In the genomic region with DNA sequence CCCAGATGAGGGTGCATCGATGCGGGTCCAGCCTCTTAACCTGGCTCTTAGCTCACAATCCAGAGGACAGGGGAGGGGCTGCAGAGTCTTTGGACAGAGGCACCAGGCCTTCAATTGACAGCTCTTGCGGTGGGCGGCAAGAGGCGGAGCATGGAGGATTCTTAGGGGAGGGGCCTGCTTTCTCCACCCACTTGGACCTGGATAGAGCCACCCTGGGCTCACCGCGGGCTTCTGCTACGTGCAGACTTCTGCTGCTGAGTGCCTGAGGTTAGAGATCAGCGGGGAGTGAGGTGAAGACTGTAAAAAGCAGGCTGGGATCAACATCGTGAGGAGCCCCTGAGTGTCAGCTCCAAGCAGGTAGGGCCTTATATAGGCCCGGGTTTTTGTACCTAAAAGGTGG, we compare ENCODE assay signal across 15 mouse cellular contexts. TPM values are rescaled to one million over a fixed set of nuclear protein-coding genes. Genes with fewer than 3 reads are reported as not detected.
DNase-seq lines count a peak whose midpoint lies in the region; ATAC-seq and TF ChIP-seq lines count a peak whose summit lies in the region.
"Had no signal": no experiment of that assay in that cellular context is flagged by ENCODE, and none has a peak within 500 bp of the region (broad histone marks: within the 10 kb centered on the region; RNA-seq: fewer than 3 reads in every experiment).

TSS of gene Tmem269 (minus strand) at position 49 of the 400 bp plus-strand sequence.

- TF ChIP-seq CTCF in lung, embryonic 14.5 days (IDR thresholded peaks at IDR 0.05; ENCODE audit: low read depth): no peak

- H3K9ac ChIP-seq in forebrain, embryonic 11.5 days (ENCODE audit: low read length): no peak within 1 kb of the TSS
- no peak within 1 kb of the TSS for H3K9ac ChIP-seq in forebrain, embryonic 15.5 days (replicated peaks)
- no peak within 1 kb of the TSS for H3K9ac ChIP-seq in lung, embryonic 14.5 days
- H3K9ac ChIP-seq in embryonic facial prominence, embryonic 12.5 days: no peak within 1 kb of the TSS

- WGBS in forebrain, embryonic 11.5 days: 6% methylated on average over 11 of the region's 11 CpGs
- WGBS in forebrain, embryonic 15.5 days: 8% methylated on average over 11 of the region's 11 CpGs
- 10% methylated on average over 11 of the region's 11 CpGs for WGBS in lung, embryonic 14.5 days
- WGBS in embryonic facial prominence, embryonic 12.5 days: 13% methylated on average over 11 of the region's 11 CpGs

- H3K27ac ChIP-seq in forebrain, embryonic 11.5 days (ENCODE audit: low read depth, low read length): no peak within 1 kb of the TSS
- H3K27ac ChIP-seq in forebrain, embryonic 15.5 days (replicated peaks): no peak within 1 kb of the TSS
- no peak within 1 kb of the TSS for H3K27ac ChIP-seq in lung, embryonic 14.5 days (ENCODE audit: low read depth)
- no peak within 1 kb of the TSS for H3K27ac ChIP-seq in embryonic facial prominence, embryonic 12.5 days

- no peak for DNase-seq in forebrain, embryonic 11.5 days (ENCODE audit: low spot score)
- peak; percentile 36 for DNase-seq in lung, embryonic 14.5 days
- DNase-seq in lung, postnatal 4 days: no peak
- no peak for DNase-seq in urinary bladder, postnatal 10 days (ENCODE audit: low spot score)
- DNase-seq in urinary bladder, adult 2 months (ENCODE audit: low spot score): no peak
- DNase-seq: adrenal gland, postnatal 25 days; cerebellum, adult 11-12 months; thymus, postnatal 36 days had no signal

- no peaks in the 10 kb centered on the region for H3K36me3 ChIP-seq in forebrain, embryonic 11.5 days (ENCODE audit: control insufficient read depth, insufficient read depth, low read length)
- no peaks in the 10 kb centered on the region for H3K36me3 ChIP-seq in forebrain, embryonic 15.5 days
- peaks cover 3% of the 10 kb centered on the region for H3K36me3 ChIP-seq in lung, embryonic 14.5 days (ENCODE audit: insufficient read depth)
- no peaks in the 10 kb centered on the region for H3K36me3 ChIP-seq in embryonic facial prominence, embryonic 12.5 days

- ATAC-seq in forebrain, embryonic 11.5 days (replicated peaks; ENCODE audit: low FRiP score): 0 out of 2 replicates have a peak, but pooled peaks have one; percentile 24
- no peak for ATAC-seq in forebrain, embryonic 15.5 days (replicated peaks)
- ATAC-seq in lung, embryonic 14.5 days (ENCODE audit: insufficient read depth): peak; percentile 32; the same call in 1 of the 2 replicates
- ATAC-seq in embryonic facial prominence, embryonic 12.5 days (ENCODE audit: insufficient number of reproducible peaks, insufficient read depth, low FRiP score, low TSS enrichment): peak; percentile 32; the same call in 1 of the 2 replicates
- ATAC-seq in megakaryocyte progenitor cell, adult 5-6 weeks (replicated peaks; ENCODE audit: poor library complexity): peak; percentile 54
- ATAC-seq: intestine, embryonic 16.5 days had no signal

- H3K27me3 ChIP-seq in forebrain, embryonic 11.5 days (ENCODE audit: control insufficient read depth, insufficient read depth, low read length): no peaks in the 10 kb centered on the region
- H3K27me3 ChIP-seq in forebrain, embryonic 15.5 days: no peaks in the 10 kb centered on the region
- H3K27me3 ChIP-seq in lung, embryonic 14.5 days (ENCODE audit: insufficient read depth, low read length): no peaks in the 10 kb centered on the region
- H3K27me3 ChIP-seq in embryonic facial prominence, embryonic 12.5 days: no peaks in the 10 kb centered on the region

- peaks cover 4% of the 10 kb centered on the region; the same call in 1 of the 2 replicates for H3K4me1 ChIP-seq in forebrain, embryonic 11.5 days (replicated peaks; ENCODE audit: control insufficient read depth, insufficient read depth, low read length)
- no peaks in the 10 kb centered on the region for H3K4me1 ChIP-seq in forebrain, embryonic 15.5 days
- H3K4me1 ChIP-seq in lung, embryonic 14.5 days (ENCODE audit: insufficient read depth): no peaks in the 10 kb centered on the region
- peaks cover 7% of the 10 kb centered on the region; the same call in 1 of the 2 replicates for H3K4me1 ChIP-seq in embryonic facial prominence, embryonic 12.5 days

- no peak within 1 kb of the TSS for H3K4me3 ChIP-seq in forebrain, embryonic 11.5 days (ENCODE audit: low read depth, low read length)
- no peak within 1 kb of the TSS for H3K4me3 ChIP-seq in forebrain, embryonic 15.5 days
- H3K4me3 ChIP-seq in lung, embryonic 14.5 days (ENCODE audit: low read depth, low read length): no peak within 1 kb of the TSS
- H3K4me3 ChIP-seq in embryonic facial prominence, embryonic 12.5 days: no peak within 1 kb of the TSS
- H3K4me3 ChIP-seq: megakaryocyte, embryonic 14.5 days had no signal

- H3K9me3 ChIP-seq in forebrain, embryonic 11.5 days (ENCODE audit: control insufficient read depth, low read length): no peaks in the 10 kb centered on the region
- no peaks in the 10 kb centered on the region for H3K9me3 ChIP-seq in forebrain, embryonic 15.5 days
- H3K9me3 ChIP-seq in lung, embryonic 14.5 days (ENCODE audit: low read depth, low read length): no peaks in the 10 kb centered on the region
- no peaks in the 10 kb centered on the region for H3K9me3 ChIP-seq in embryonic facial prominence, embryonic 12.5 days
- H3K9me3 ChIP-seq: megakaryocyte, embryonic 14.5 days had no signal

- no peak within 1 kb of the TSS for H3K4me2 ChIP-seq in forebrain, embryonic 11.5 days (ENCODE audit: low read depth, low read length, severe bottlenecking)
- no peak within 1 kb of the TSS for H3K4me2 ChIP-seq in forebrain, embryonic 15.5 days (replicated peaks)
- H3K4me2 ChIP-seq in lung, embryonic 14.5 days: no peak within 1 kb of the TSS
- H3K4me2 ChIP-seq in embryonic facial prominence, embryonic 12.5 days (replicated peaks): no peak within 1 kb of the TSS
- H3K4me2 ChIP-seq: heart, embryonic 11.5 days had no signal

RNA-seq across cellular contexts. Expression of gene Tmem269, which starts in this region (rescaled TPM):
- polyA plus RNA-seq in forebrain, embryonic 11.5 days (2014; fragmentation: Nextera tagmentation; extraction: Ambion mirVana): not detected in 2 replicates
- 0.17 and 0.78 TPM in 2 replicates for polyA plus RNA-seq in forebrain, embryonic 15.5 days (2015; fragmentation: Nextera tagmentation; extraction: Ambion mirVana)
- polyA plus RNA-seq in lung, embryonic 14.5 days (2014; fragmentation: Nextera tagmentation; extraction: Ambion mirVana): not detected in 2 replicates
- polyA plus RNA-seq in embryonic facial prominence, embryonic 12.5 days (2016; fragmentation: Nextera tagmentation; extraction: Ambion mirVana): not detected in 2 replicates
- not detected in 2 replicates for total RNA-seq in megakaryocyte progenitor cell, adult 5-6 weeks (2015)
- not detected in 2 replicates for total RNA-seq in megakaryocyte progenitor cell, adult 5-6 weeks (2017)
- 0.29 and 0.43 TPM in 2 replicates for polyA plus RNA-seq in urinary bladder, adult 2 months (2012; rRNA removed)
- total RNA-seq: adrenal gland, postnatal 25 days; MEL had no signal
- polyA plus RNA-seq: heart, embryonic 11.5 days; intestine, embryonic 16.5 days had no signal

Comparison
In these comparisons a context has a peak if more than half of its experiments do, and no peak if none do; other contexts are left out.
1. Peak in ATAC-seq in forebrain, embryonic 11.5 days; RNA of the gene not detected or under 1 TPM.
2. Peak in DNase-seq and ATAC-seq in lung, embryonic 14.5 days; RNA of the gene not detected or under 1 TPM.
3. Peak in ATAC-seq in embryonic facial prominence, embryonic 12.5 days; RNA of the gene not detected or under 1 TPM.
4. Peak in ATAC-seq in megakaryocyte progenitor cell, adult 5-6 weeks; RNA of the gene not detected or under 1 TPM.